Mouse (Mus musculus) CH12.LX (cell line): ENCODE measurements around the gene Tapbpl. TPM values are rescaled to one million over a fixed set of nuclear protein-coding genes. Genes with fewer than 3 reads are reported as not detected.

Source experiments
- DNase-seq: peaks from one replicate; pipeline ENCODE4 v3.0.0-alpha.2; 2013; ENCODE audit errors: extremely low read depth
- H3K27ac ChIP-seq: 2 replicates; pipeline ENCODE4 v1.5.1; 2012; ENCODE audit warnings: low read depth, mild to moderate bottlenecking, control low read depth, moderate library complexity; ENCODE audit not compliant: insufficient read depth
- H3K27me3 ChIP-seq: replicated peaks from 2 replicates; pipeline ENCODE3; 2012; ENCODE audit warnings: inconsistent platforms
- H3K36me3 ChIP-seq, 2 experiments: replicated peaks in 1 of 2; 2 replicates each; pipeline versions ENCODE3 to v1.6.1; 2012; ENCODE audit warnings: inconsistent platforms in 1 of 2, low read length in 1 of 2, mild to moderate bottlenecking in 1 of 2, mixed read lengths in 1 of 2, moderate library complexity in 1 of 2; ENCODE audit not compliant: control insufficient read depth in 1 of 2, insufficient read depth in 1 of 2
- H3K4me1 ChIP-seq, 2 experiments: 2 replicates each; pipeline ENCODE4 v1.6.1; 2012; ENCODE audit warnings: inconsistent platforms in 1 of 2, moderate library complexity in 1 of 2; ENCODE audit not compliant: insufficient read depth in 2 of 2, control insufficient read depth in 1 of 2
- H3K4me2 ChIP-seq: 2 replicates; pipeline ENCODE4 v1.6.1; 2012; ENCODE audit warnings: low read depth, mild to moderate bottlenecking, control low read depth; ENCODE audit not compliant: poor library complexity, insufficient read depth, severe bottlenecking
- H3K4me3 ChIP-seq, 3 experiments: fragments of 150-350 bp in 1 of 3; sonication (generic) in 1 of 3; replicated peaks in 1 of 3; 2 replicates each; pipeline versions ENCODE3 to v1.5.1; 2011 to 2012; ENCODE audit warnings: low read depth in 2 of 3, low read length in 2 of 3, mild to moderate bottlenecking in 2 of 3, moderate library complexity in 2 of 3, control low read depth in 1 of 3, improper control_type of control experiment in 1 of 3, inconsistent platforms in 1 of 3, mixed read lengths in 1 of 3; ENCODE audit not compliant: poor library complexity in 1 of 3
- H3K79me2 ChIP-seq: replicated peaks from 2 replicates; pipeline ENCODE4 v1.6.1; 2012; ENCODE audit warnings: mild to moderate bottlenecking, moderate library complexity; ENCODE audit not compliant: control insufficient read depth, poor library complexity, insufficient read depth, severe bottlenecking; ENCODE audit errors: extremely low read depth
- H3K9ac ChIP-seq: 2 replicates; pipeline ENCODE4 v1.6.1; 2012; ENCODE audit warnings: low read depth, mild to moderate bottlenecking, control low read depth, moderate library complexity; ENCODE audit not compliant: insufficient read depth
- H3K9me3 ChIP-seq: replicated peaks from 2 replicates; pipeline ENCODE3; 2012; ENCODE audit warnings: low read length, inconsistent platforms, mixed read lengths
- BHLHE40 ChIP-seq: IDR thresholded peaks from 2 replicates; pipeline ENCODE4 v1.6.1; 2011; ENCODE audit warnings: mild to moderate bottlenecking, low read depth, low read length, improper control_type of control experiment
- CHD1 ChIP-seq: IDR thresholded peaks from 2 replicates; pipeline ENCODE4 v1.6.1; 2012; ENCODE audit warnings: low read depth, low read length, improper control_type of control experiment, inconsistent platforms
- CHD2 ChIP-seq: IDR thresholded peaks from 2 replicates; pipeline ENCODE4 v1.6.1; 2011; ENCODE audit warnings: low read length, improper control_type of control experiment
- E2F4 ChIP-seq: IDR thresholded peaks from 2 replicates; pipeline ENCODE4 v1.6.1; 2011; ENCODE audit warnings: low read depth, low read length, improper control_type of control experiment; ENCODE audit not compliant: insufficient replicate concordance
- ELF1 ChIP-seq: IDR thresholded peaks from 2 replicates; pipeline ENCODE4 v1.6.1; 2014; ENCODE audit warnings: low read depth, mild to moderate bottlenecking, inconsistent platforms, low read length, improper control_type of control experiment
- EP300 ChIP-seq: IDR thresholded peaks from 2 replicates; pipeline ENCODE4 v1.6.1; 2011; ENCODE audit warnings: low read length, improper control_type of control experiment
- ETS1 ChIP-seq: conservative IDR thresholded peaks from 2 replicates; pipeline ENCODE4 v1.6.1; 2012; ENCODE audit warnings: low read depth, mild to moderate bottlenecking, inconsistent platforms, low read length, improper control_type of control experiment, moderate library complexity
- HCFC1 ChIP-seq: IDR thresholded peaks from 2 replicates; pipeline ENCODE4 v1.6.1; 2012; ENCODE audit warnings: low read depth, mild to moderate bottlenecking, inconsistent platforms, low read length, improper control_type of control experiment
- IRF4 ChIP-seq: IDR thresholded peaks from 2 replicates; pipeline ENCODE4 v1.6.1; 2014; ENCODE audit warnings: low read depth, mild to moderate bottlenecking, inconsistent platforms, low read length, improper control_type of control experiment
- JUN ChIP-seq: IDR thresholded peaks from 2 replicates; pipeline ENCODE4 v1.6.1; 2011; ENCODE audit warnings: low read depth, mild to moderate bottlenecking, low read length, improper control_type of control experiment, moderate library complexity; ENCODE audit not compliant: insufficient read depth
- JUND ChIP-seq: conservative IDR thresholded peaks from 2 replicates; pipeline ENCODE4 v1.6.1; 2011; ENCODE audit warnings: low read depth, low read length, improper control_type of control experiment
- MAFK ChIP-seq: IDR thresholded peaks from 2 replicates; pipeline ENCODE4 v1.6.1; 2011; ENCODE audit warnings: low read length, improper control_type of control experiment; ENCODE audit not compliant: insufficient replicate concordance
- MAX ChIP-seq: IDR thresholded peaks from 2 replicates; pipeline ENCODE4 v1.6.1; 2011; ENCODE audit warnings: low read length, improper control_type of control experiment
- MAZ ChIP-seq: IDR thresholded peaks from 2 replicates; pipeline ENCODE4 v1.6.1; 2012; ENCODE audit warnings: low read depth, mild to moderate bottlenecking, inconsistent platforms, low read length, improper control_type of control experiment, moderate library complexity
- MEF2A ChIP-seq: IDR thresholded peaks from 2 replicates; pipeline ENCODE4 v1.6.1; 2014; ENCODE audit warnings: low read depth, mild to moderate bottlenecking, inconsistent platforms, low read length, improper control_type of control experiment, borderline replicate concordance
- MXI1 ChIP-seq: IDR thresholded peaks from 2 replicates; pipeline ENCODE4 v1.6.1; 2011; ENCODE audit warnings: mild to moderate bottlenecking, low read depth, low read length, improper control_type of control experiment
- NELFE ChIP-seq: IDR thresholded peaks from 2 replicates; pipeline ENCODE4 v1.6.1; 2011; ENCODE audit warnings: low read depth, low read length, improper control_type of control experiment
- NRF1 ChIP-seq: IDR thresholded peaks from 2 replicates; pipeline ENCODE4 v1.6.1; 2014; ENCODE audit warnings: low read depth, mild to moderate bottlenecking, inconsistent platforms, low read length, improper control_type of control experiment, moderate library complexity
- PAX5 ChIP-seq: IDR thresholded peaks from 2 replicates; pipeline ENCODE4 v1.6.1; 2012; ENCODE audit warnings: low read length, inconsistent platforms, mixed read lengths
- POLR2A ChIP-seq: IDR thresholded peaks from 2 replicates; pipeline ENCODE4 v1.6.1; 2011; ENCODE audit warnings: low read depth, mild to moderate bottlenecking, improper control_type of control experiment, low read length
- POLR2AphosphoS2 ChIP-seq: IDR thresholded peaks from 2 replicates; pipeline ENCODE4 v1.6.1; 2011; ENCODE audit warnings: low read depth, low read length, improper control_type of control experiment
- RAD21 ChIP-seq: IDR thresholded peaks from 2 replicates; pipeline ENCODE4 v1.6.1; 2011; ENCODE audit warnings: low read depth, mild to moderate bottlenecking, low read length, improper control_type of control experiment, moderate library complexity
- SMC3 ChIP-seq: IDR thresholded peaks from 2 replicates; pipeline ENCODE4 v1.6.1; 2011; ENCODE audit warnings: low read depth, low read length, improper control_type of control experiment
- TBP ChIP-seq: conservative IDR thresholded peaks from 2 replicates; pipeline ENCODE4 v1.6.1; 2011; ENCODE audit warnings: low read depth, low read length, improper control_type of control experiment
- TCF12 ChIP-seq: IDR thresholded peaks from 2 replicates; pipeline ENCODE4 v1.6.1; 2014; ENCODE audit warnings: low read depth, mild to moderate bottlenecking, inconsistent platforms, low read length, improper control_type of control experiment
- USF1 ChIP-seq: IDR thresholded peaks from 2 replicates; pipeline ENCODE4 v1.6.1; 2014; ENCODE audit warnings: low read depth, mild to moderate bottlenecking, inconsistent platforms, low read length, improper control_type of control experiment
- USF2 ChIP-seq: conservative IDR thresholded peaks from 2 replicates; pipeline ENCODE4 v1.6.1; 2011; ENCODE audit warnings: low read depth, low read length, improper control_type of control experiment
- ZKSCAN1 ChIP-seq: IDR thresholded peaks from 2 replicates; pipeline ENCODE4 v1.6.1; 2012; ENCODE audit warnings: low read depth, inconsistent platforms, low read length, improper control_type of control experiment, borderline replicate concordance
- ZMIZ1 ChIP-seq: IDR thresholded peaks from 2 replicates; pipeline ENCODE4 v1.6.1; 2012; ENCODE audit warnings: low read depth, mild to moderate bottlenecking, inconsistent platforms, low read length, improper control_type of control experiment
- dilution Hi-C: fragments of 300-500 bp; cut with MboI; formaldehyde crosslinking; loops from 2 replicates; pipeline ENCODE4 v1.14.3; 2020; ENCODE audit warnings: low sequenced_read_pairs; ENCODE audit not compliant: extremely low pct_unique_long_range_greater_than_20kb, extremely low pct_ligation_motif_present
- in situ Hi-C: fragments of 300-500 bp; cut with MboI; formaldehyde crosslinking; loops from 3 replicates; pipeline ENCODE4 v1.14.3; 2019; ENCODE audit warnings: low sequenced_read_pairs, low pct_ligation_motif_present, low pct_unique_long_range_greater_than_20kb, mixed read lengths
- polyA plus RNA-seq: library from polyadenylated mRNA; unstranded; fragments of >175 nt; gene quantifications from 2 replicates; pipeline ENCODE4 v1.2.1, GENCODE M21; 2012; ENCODE audit warnings: low read depth; ENCODE audit not compliant: insufficient read length
- total RNA-seq, 2 experiments: library from RNA; depleted of rRNA; stranded (reverse); fragments of 300-350 nt in 1 of 2; fragments of >200 nt in 1 of 2; gene quantifications; 2 replicates each; pipeline ENCODE4 v1.2.3; 2012 to 2014

The Tapbpl gene
- 16.9 and 17.7 TPM in 2 replicates for total RNA-seq (2012; rRNA removed)
- 13.7 and 16.7 TPM in 2 replicates for total RNA-seq (2014; rRNA removed)
- 19.4 and 20.9 TPM in 2 replicates for polyA plus RNA-seq

- H3K36me3 ChIP-seq, result peaks cover 22 to 60% of the 10 kb centered on the region in 2 experiments
- H3K9ac ChIP-seq, result peak within 1 kb of the TSS; percentile 98
- H3K4me1 ChIP-seq, result peaks cover 8 to 36% of the 10 kb centered on the region in 2 experiments
- H3K4me3 ChIP-seq, result peak within 1 kb of the TSS; percentile 61 to 94 (median 89)
- peak within 1 kb of the TSS; percentile 91 for H3K4me2 ChIP-seq
- DNase-seq, result peak; percentile 81
- H3K27ac ChIP-seq, result peak within 1 kb of the TSS; percentile 93
- TF ChIP-seq ETS1, result peak; percentile 87
- TF ChIP-seq BHLHE40, result no peak
- TF ChIP-seq RAD21, result no peak
- TF ChIP-seq JUN, result no peak
- peak; percentile 81 for TF ChIP-seq MAZ
- TF ChIP-seq MXI1, result peak; percentile 75
- 0 out of 2 replicates have a peak, but pooled peaks have one; percentile 26 for TF ChIP-seq NRF1
- TF ChIP-seq MAX, result no peak
- peak; percentile 49; the same call in 1 of the 2 replicates for TF ChIP-seq EP300
- peak; percentile 24; the same call in 1 of the 2 replicates for TF ChIP-seq NELFE
- no peak for TF ChIP-seq USF2
- 0 out of 2 replicates have a peak, but pooled peaks have one; percentile 10 for TF ChIP-seq ELF1
- TF ChIP-seq USF1, result no peak
- TF ChIP-seq POLR2AphosphoS2, result peak; percentile 78; the same call in 1 of the 2 replicates
- TF ChIP-seq ZMIZ1, result peak; percentile 21; the same call in 1 of the 2 replicates
- no peak for TF ChIP-seq PAX5
- no peak for TF ChIP-seq E2F4
- TF ChIP-seq SMC3, result no peak
- TF ChIP-seq CHD1, result peak; percentile 88; the same call in 1 of the 2 replicates
- TF ChIP-seq MEF2A, result peak; percentile 9; the same call in 1 of the 2 replicates
- TF ChIP-seq IRF4, result peak; percentile 88
- TF ChIP-seq HCFC1, result peak; percentile 53
- peak; percentile 85 for TF ChIP-seq TBP
- TF ChIP-seq ZKSCAN1, result no peak
- TF ChIP-seq CHD2, result peak; percentile 77
- no peak for TF ChIP-seq MAFK
- no peak for TF ChIP-seq JUND
- peak; percentile 55 for TF ChIP-seq TCF12
- peak; percentile 65; the same call in 1 of the 2 replicates for TF ChIP-seq POLR2A
- H3K27me3 ChIP-seq, result no peaks in the 10 kb centered on the region
- in situ Hi-C loops (no loop called here), dilution Hi-C loops (no loop called here)
- H3K9me3 ChIP-seq, result no peaks in the 10 kb centered on the region
- no peaks in the 10 kb centered on the region for H3K79me2 ChIP-seq
These were observed at the start of gene Tapbpl for GRCm38 (mm10) chr6:125231117-125232044. Tapbpl (minus strand) TSS chr6:125231860.
